Mouse (Mus musculus): ENCODE results near the gene Lrr1.

GRCm38 (mm10) chr12:69129634-69130310 lies 38.8 kb upstream of the Lrr1 start:
- peak; percentile 28 for TF ChIP-seq CTCF (IDR thresholded peaks at IDR 0.05; ENCODE audit: low read depth)
- no peak for TF ChIP-seq EP300 (optimal IDR thresholded peaks at IDR 0.05)
